Mouse (Mus musculus): ENCODE measurements around the gene Serbp1.

Gene Serbp1

GRCm38 (mm10) chr6:67235649-67236048 is 2.3 kb upstream of the Serbp1 start:
- no peak for DNase-seq

GRCm38 (mm10) chr6:67236491-67237234 is 1.3 kb upstream of the Serbp1 start:
- DNase-seq, result no peak

- DNase-seq, result no peak
Observed at GRCm38 (mm10) chr6:67241263-67241662, 3.3 kb downstream of the Serbp1 start.

- DNase-seq, result no peak
Observed at GRCm38 (mm10) chr6:67243765-67244420, 5.9 kb downstream of the Serbp1 start.

- DNase-seq, result no peak
Observed at GRCm38 (mm10) chr6:67244451-67244850, 6.5 kb downstream of the Serbp1 start.

GRCm38 (mm10) chr6:67251095-67251494 is 13.1 kb downstream of the Serbp1 start:
- no peak for DNase-seq

- no peak for DNase-seq
Observed at GRCm38 (mm10) chr6:67264935-67265334, 27.0 kb downstream of the Serbp1 start.

GRCm38 (mm10) chr6:67266159-67266657 is 28.2 kb downstream of the Serbp1 start:
- DNase-seq, result peak in 1 of 2 experiments; percentile 58

GRCm38 (mm10) chr6:67266664-67267407 is 28.9 kb downstream of the Serbp1 start:
- DNase-seq, result peak; percentile 96 to 99

- peak; percentile 35 to 59 for DNase-seq
Observed at GRCm38 (mm10) chr6:67267408-67268244, 29.6 kb downstream of the Serbp1 start.

GRCm38 (mm10) chr6:67268245-67268612 is 30.3 kb downstream of the Serbp1 start:
- DNase-seq, result no peak

GRCm38 (mm10) chr6:67268983-67269382 is 31.0 kb downstream of the Serbp1 start:
- no peak for DNase-seq

GRCm38 (mm10) chr6:67269459-67269858 is 31.5 kb downstream of the Serbp1 start:
- no peak for DNase-seq

- no peak for DNase-seq
Observed at GRCm38 (mm10) chr6:67277944-67278343, 40.0 kb downstream of the Serbp1 start.

- DNase-seq, result no peak
Observed at GRCm38 (mm10) chr6:67281614-67282197, 43.7 kb downstream of the Serbp1 start.

GRCm38 (mm10) chr6:67282897-67283296 is 44.9 kb downstream of the Serbp1 start:
- DNase-seq, result no peak

GRCm38 (mm10) chr6:67292042-67292623 is 54.2 kb downstream of the Serbp1 start:
- DNase-seq, result no peak

GRCm38 (mm10) chr6:67296126-67296525 is 58.1 kb downstream of the Serbp1 start:
- peak in 1 of 2 experiments; percentile 23 for DNase-seq

- no peak for DNase-seq
Observed at GRCm38 (mm10) chr6:67298742-67299141, 60.8 kb downstream of the Serbp1 start.

- DNase-seq, result peak; percentile 54 to 63
Observed at GRCm38 (mm10) chr6:67300300-67300699, 62.3 kb downstream of the Serbp1 start.

GRCm38 (mm10) chr6:67300710-67301163 is 62.8 kb downstream of the Serbp1 start:
- peak; percentile 15 to 51 for DNase-seq

- DNase-seq, result no peak
Observed at GRCm38 (mm10) chr6:67301230-67301629, 63.3 kb downstream of the Serbp1 start.
